Mouse (Mus musculus): ENCODE data around the gene Tmem255b.

- TF ChIP-seq POLR2A (IDR thresholded peaks at IDR 0.05; ENCODE audit: borderline replicate concordance, insufficient read depth, low read length) (no peak), CTCF (IDR thresholded peaks at IDR 0.05; ENCODE audit: borderline replicate concordance, insufficient read depth, low read depth, low read length) (no peak)
These were observed 82.3 kb downstream of the Tmem255b start for GRCm38 (mm10) chr8:13517284-13517781.
